Mouse (Mus musculus): Measurements from ENCODE around the gene Cask. TPM values are rescaled to one million over a fixed set of nuclear protein-coding genes. Genes with fewer than 3 reads are reported as not detected.

Gene Cask
- polyA plus RNA-seq, 1 experiment from 2014 or later = 13.6 TPM

Small RNA genes lying within 50 kb of the gene (microRNA-seq; reads per million reads assigned to microRNA genes)
- not detected for gene Gm25246

Other genes with a start within 250 kb of the Cask start
- 0.96 and 1.5 TPM in 2 replicates for gene Gpr34, start 219.3 kb downstream of the Cask start, polyA plus RNA-seq (2016; fragmentation: Nextera tagmentation; extraction: Ambion mirVana)
- gene Gpr82, start 190.0 kb downstream of the Cask start, polyA plus RNA-seq (2016; fragmentation: Nextera tagmentation; extraction: Ambion mirVana) = 0.42 and 0.63 TPM in 2 replicates